Mouse (Mus musculus): ENCODE data around the gene Rep15.

DNA sequence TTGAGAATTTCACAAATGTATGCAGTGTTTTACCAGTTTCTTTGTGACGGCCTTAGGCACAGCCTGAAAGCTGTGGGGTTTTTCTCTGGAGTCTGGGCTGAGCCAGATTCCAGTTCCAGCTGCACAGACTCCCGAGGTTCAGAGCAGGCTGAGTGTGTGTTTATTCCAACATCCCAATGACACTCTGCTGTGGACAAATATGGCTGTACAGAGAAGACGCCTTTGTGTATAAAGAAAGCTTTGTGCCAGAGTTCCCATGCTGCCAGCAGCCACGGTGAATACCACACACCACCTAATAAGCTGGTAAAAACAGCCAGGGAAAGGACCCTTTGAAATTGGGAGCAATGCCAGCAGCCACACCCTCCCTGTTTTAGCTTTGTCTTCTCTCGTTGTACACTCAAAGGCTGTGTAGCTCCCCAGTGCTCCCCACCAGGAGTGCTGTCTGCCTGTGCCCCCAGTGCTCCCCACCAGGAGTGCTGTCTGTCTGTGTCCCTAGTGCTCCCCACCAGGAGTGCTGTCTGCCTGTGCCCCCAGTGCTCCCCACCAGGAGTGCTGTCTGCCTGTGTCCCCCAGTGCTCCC lies 43.5 kb downstream of the Rep15 start:
- TF ChIP-seq POLR2A (IDR thresholded peaks at IDR 0.05; ENCODE audit: insufficient read depth, low read depth, low read length) (no peak), CTCF (IDR thresholded peaks at IDR 0.05; ENCODE audit: insufficient read depth, low read depth, low read length) (no peak)

Measured in olfactory bulb, adult 2 months (tissue).